ENCODE assay signal across 7 mouse cellular contexts in the genomic region with DNA sequence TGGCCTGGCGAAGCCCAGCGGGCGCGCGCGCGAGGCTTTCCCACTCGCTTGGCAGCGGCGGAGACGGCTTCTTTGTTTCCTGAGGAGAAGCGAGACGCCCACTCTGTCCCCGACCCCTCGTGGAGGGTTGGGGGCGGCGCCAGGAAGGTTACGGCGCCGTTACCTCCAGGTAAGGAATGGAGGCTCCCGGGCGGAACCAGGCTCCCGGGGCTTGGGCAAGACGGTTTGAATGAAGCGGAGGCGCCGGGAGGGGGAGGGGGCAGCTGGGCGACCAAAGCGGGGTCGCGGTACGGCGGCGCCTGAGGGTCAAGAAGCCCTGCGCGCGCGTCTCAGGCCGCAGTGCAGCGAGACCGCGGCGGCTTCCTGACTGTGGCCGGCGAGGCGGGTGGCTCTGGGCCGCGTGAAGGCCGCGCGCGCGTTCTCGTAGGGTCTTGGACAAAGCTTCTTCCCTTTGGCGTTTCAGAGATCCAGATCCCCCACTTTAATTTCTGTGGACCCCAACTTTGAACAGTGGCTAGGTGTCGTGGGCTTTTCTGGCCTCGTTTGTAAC. TPM values are rescaled to one million over a fixed set of nuclear protein-coding genes. Genes with fewer than 3 reads are reported as not detected.
DNase-seq lines count a peak whose midpoint lies in the region; ATAC-seq and TF ChIP-seq lines count a peak whose summit lies in the region.

No protein-coding gene starts in this region.

- H3K27ac ChIP-seq in embryonic facial prominence, embryonic 12.5 days, result peak overlapping the region; percentile 99
- peak overlapping the region; percentile 96 for H3K27ac ChIP-seq in heart, adult 2 months
- peak overlapping the region; percentile 98 for H3K27ac ChIP-seq in limb, embryonic 12.5 days
- H3K27ac ChIP-seq in midbrain, embryonic 13.5 days, result peak overlapping the region; percentile 98

- H3K9me3 ChIP-seq in embryonic facial prominence, embryonic 12.5 days, result no peaks in the 10 kb centered on the region
- no peaks in the 10 kb centered on the region for H3K9me3 ChIP-seq in limb, embryonic 12.5 days
- H3K9me3 ChIP-seq in midbrain, embryonic 13.5 days, result no peaks in the 10 kb centered on the region

- H3K79me2 ChIP-seq in heart, adult 2 months (replicated peaks; ENCODE audit: control insufficient read depth, insufficient read depth, low read length), result peaks cover 3% of the 10 kb centered on the region; the same call in 1 of the 2 replicates

- H3K4me1 ChIP-seq in embryonic facial prominence, embryonic 12.5 days, result peaks cover 9% of the 10 kb centered on the region
- peaks cover 2% of the 10 kb centered on the region for H3K4me1 ChIP-seq in heart, adult 2 months (ENCODE audit: control insufficient read depth, insufficient read depth, low read length)
- peaks cover 16% of the 10 kb centered on the region for H3K4me1 ChIP-seq in limb, embryonic 12.5 days (replicated peaks)
- peaks cover 32% of the 10 kb centered on the region for H3K4me1 ChIP-seq in midbrain, embryonic 13.5 days (replicated peaks)

- no peaks in the 10 kb centered on the region for H3K27me3 ChIP-seq in embryonic facial prominence, embryonic 12.5 days
- no peaks in the 10 kb centered on the region for H3K27me3 ChIP-seq in heart, adult 2 months (ENCODE audit: control insufficient read depth, insufficient read depth, low read length)
- H3K27me3 ChIP-seq in limb, embryonic 12.5 days, result no peaks in the 10 kb centered on the region
- no peaks in the 10 kb centered on the region for H3K27me3 ChIP-seq in midbrain, embryonic 13.5 days

- peak overlapping the region; percentile 74 for H3K4me3 ChIP-seq in embryonic facial prominence, embryonic 12.5 days
- peak overlapping the region; percentile 90 for H3K4me3 ChIP-seq in heart, adult 2 months
- H3K4me3 ChIP-seq in limb, embryonic 12.5 days (replicated peaks), result peak overlapping the region; percentile 69
- H3K4me3 ChIP-seq in midbrain, embryonic 13.5 days (replicated peaks), result peak overlapping the region; percentile 71

- intact Hi-C loops in heart, adult 2 months (cut with DNase I), result loop anchor here (1.0 kb wide), 1 partner anchor 24 kb away; a partner anchor contains a TSS

- under 1% methylated on average over 53 of the region's 57 CpGs for WGBS in embryonic facial prominence, embryonic 12.5 days
- 1% methylated on average over 56 of the region's 57 CpGs for whole genome bisulfite sequencing in heart, adult 2 months
- under 1% methylated on average over 57 of the region's 57 CpGs for WGBS in limb, embryonic 12.5 days
- under 1% methylated on average over 51 of the region's 57 CpGs for WGBS in midbrain, embryonic 13.5 days

- TF ChIP-seq EP300 in heart, adult 2 months (IDR thresholded peaks at IDR 0.05; ENCODE audit: insufficient read depth, low read depth, low read length), result peak; percentile 32; the same call in 1 of the 2 replicates

- 0 out of 2 replicates have a peak, but pooled peaks cover under 1% of the 10 kb centered on the region for H3K36me3 ChIP-seq in embryonic facial prominence, embryonic 12.5 days
- H3K36me3 ChIP-seq in heart, adult 2 months (ENCODE audit: control insufficient read depth, insufficient read depth, low read length), result no peaks in the 10 kb centered on the region
- peaks cover 10% of the 10 kb centered on the region; the same call in 1 of the 2 replicates for H3K36me3 ChIP-seq in limb, embryonic 12.5 days
- no peaks in the 10 kb centered on the region for H3K36me3 ChIP-seq in midbrain, embryonic 13.5 days

- peak; percentile 92 to 94 for DNase-seq in adrenal gland, postnatal 36 days
- DNase-seq in heart, adult 2 months, result peak; percentile 93 to 94
- DNase-seq in kidney, adult 8-10 months, result peak; percentile 83 to 87
- peak; percentile 67 for DNase-seq in spleen, adult 12 weeks (ENCODE audit: low spot score)

- TF ChIP-seq CTCF in heart, adult 2 months (IDR thresholded peaks at IDR 0.05), result no peak

- H3K4me2 ChIP-seq in embryonic facial prominence, embryonic 12.5 days (replicated peaks), result peak overlapping the region; percentile 62
- peak overlapping the region; percentile 73 for H3K4me2 ChIP-seq in limb, embryonic 12.5 days
- H3K4me2 ChIP-seq in midbrain, embryonic 13.5 days (replicated peaks), result peak overlapping the region; percentile 58

- H3K9ac ChIP-seq in embryonic facial prominence, embryonic 12.5 days, result peak overlapping the region; percentile 84
- peak overlapping the region; percentile 80 for H3K9ac ChIP-seq in heart, adult 2 months (ENCODE audit: low read depth, low read length)
- H3K9ac ChIP-seq in limb, embryonic 12.5 days (replicated peaks), result peak overlapping the region; percentile 84
- H3K9ac ChIP-seq in midbrain, embryonic 13.5 days (replicated peaks), result peak overlapping the region; percentile 85

- peak; percentile 77 for ATAC-seq in embryonic facial prominence, embryonic 12.5 days (ENCODE audit: insufficient number of reproducible peaks, insufficient read depth, low FRiP score, low TSS enrichment)
- ATAC-seq in limb, embryonic 12.5 days (ENCODE audit: insufficient number of reproducible peaks, insufficient read depth, low FRiP score, low TSS enrichment, low read depth), result peak; percentile 83
- peak; percentile 87 for ATAC-seq in midbrain, embryonic 13.5 days

- TF ChIP-seq POLR2A in heart, adult 2 months (IDR thresholded peaks at IDR 0.05; ENCODE audit: insufficient read depth, low read depth, low read length), result peak; percentile 63

RNA-seq across cellular contexts. Expression of a gene that starts 0.3 kb away (rescaled TPM):
- total RNA-seq in adrenal gland, postnatal 36 days (2021), result 10 to 100 TPM; 74.6 to 80.8 TPM
- 126 and 130 TPM in 2 replicates for polyA plus RNA-seq in embryonic facial prominence, embryonic 12.5 days (2016; fragmentation: Nextera tagmentation; extraction: Ambion mirVana)
- 10 to 100 TPM; 43.5 to 47.0 TPM for total RNA-seq in heart, adult 2 months (2021)
- 21.5 and 26.5 TPM in 2 replicates for polyA plus RNA-seq in heart, adult 2 months (2012; rRNA removed)
- 120 and 125 TPM in 2 replicates for polyA plus RNA-seq in limb, embryonic 12.5 days (2016; fragmentation: Nextera tagmentation; extraction: Ambion mirVana)
- 172 and 183 TPM in 2 replicates for polyA plus RNA-seq in midbrain, embryonic 13.5 days (2015; fragmentation: Nextera tagmentation; extraction: Ambion mirVana)

RNA-seq across cellular contexts. Expression of a gene that starts 23.7 kb away (rescaled TPM):
- 10 to 100 TPM; 23.3 to 39.1 TPM for total RNA-seq in adrenal gland, postnatal 36 days (2021)
- 19.1 and 22.6 TPM in 2 replicates for polyA plus RNA-seq in embryonic facial prominence, embryonic 12.5 days (2016; fragmentation: Nextera tagmentation; extraction: Ambion mirVana)
- total RNA-seq in heart, adult 2 months (2021), result 1 to 10 TPM; 6.4 to 8.0 TPM
- polyA plus RNA-seq in heart, adult 2 months (2012; rRNA removed), result 11.2 and 12.5 TPM in 2 replicates
- 20.2 and 21.1 TPM in 2 replicates for polyA plus RNA-seq in limb, embryonic 12.5 days (2016; fragmentation: Nextera tagmentation; extraction: Ambion mirVana)
- 28.7 and 28.8 TPM in 2 replicates for polyA plus RNA-seq in midbrain, embryonic 13.5 days (2015; fragmentation: Nextera tagmentation; extraction: Ambion mirVana)

RNA-seq across cellular contexts. Expression of a gene that starts 23.8 kb away (rescaled TPM):
- 10 to 100 TPM; 57.4 to 68.8 TPM for total RNA-seq in adrenal gland, postnatal 36 days (2021)
- 40.6 and 41.8 TPM in 2 replicates for polyA plus RNA-seq in embryonic facial prominence, embryonic 12.5 days (2016; fragmentation: Nextera tagmentation; extraction: Ambion mirVana)
- total RNA-seq in heart, adult 2 months (2021), result 10 to 100 TPM; 55.2 to 63.8 TPM
- 35.2 and 58.6 TPM in 2 replicates for polyA plus RNA-seq in heart, adult 2 months (2012; rRNA removed)
- polyA plus RNA-seq in limb, embryonic 12.5 days (2016; fragmentation: Nextera tagmentation; extraction: Ambion mirVana), result 38.1 and 38.3 TPM in 2 replicates
- 52.8 and 58.6 TPM in 2 replicates for polyA plus RNA-seq in midbrain, embryonic 13.5 days (2015; fragmentation: Nextera tagmentation; extraction: Ambion mirVana)

Comparison
In these comparisons a context has a peak if more than half of its experiments do, and no peak if none do; other contexts are left out.
1. Peak in every context shown above with its lines: DNase-seq, ATAC-seq, H3K4me3 ChIP-seq and H3K27ac ChIP-seq.